Mouse (Mus musculus): ENCODE data around the gene Prkd1.

- TF ChIP-seq CTCF (IDR thresholded peaks at IDR 0.05; ENCODE audit: control insufficient read depth, insufficient read depth, insufficient read length) (no peak), MYOG (IDR thresholded peaks at IDR 0.05; ENCODE audit: control insufficient read depth, extremely low read depth, insufficient read length) (no peak), MAX (IDR thresholded peaks at IDR 0.05) (no peak), CEBPB (IDR thresholded peaks at IDR 0.05; ENCODE audit: low read depth) (no peak)
These were observed 111.9 kb downstream of the Prkd1 start for GRCm38 (mm10) chr12:50537006-50537405.
